Mouse (Mus musculus): ENCODE data around the gene Zpbp2.
A peak's percentile ranks its signal among the peaks of the same experiment; 100 is the strongest.

The Zpbp2 gene

DNA sequence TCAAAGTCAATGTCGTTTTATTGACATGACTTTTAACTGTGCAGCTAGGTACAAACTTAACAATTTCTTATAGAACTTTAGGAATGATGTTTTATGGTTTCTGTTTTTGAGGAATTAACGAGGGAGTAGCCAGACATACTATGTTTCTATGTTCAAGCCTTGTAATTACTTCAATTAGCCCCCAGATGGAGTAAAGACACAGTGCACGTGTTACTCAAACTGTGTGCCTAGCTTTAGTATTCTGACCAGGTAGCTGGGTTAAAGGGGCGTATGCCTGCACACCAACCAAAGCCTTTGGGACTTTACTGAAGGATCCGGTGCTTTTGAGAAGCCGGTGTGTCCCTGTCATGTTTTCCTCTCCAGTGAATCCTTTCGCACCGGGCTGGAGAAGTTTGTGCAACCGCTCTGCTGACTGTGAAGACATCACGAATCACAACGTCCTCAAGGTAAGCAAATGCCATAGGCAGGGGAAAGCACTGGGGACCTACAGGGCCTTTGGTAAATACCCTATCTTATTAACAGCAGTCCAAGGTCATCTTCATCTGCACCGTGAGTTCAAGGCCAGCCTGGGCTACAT, 4.3 kb downstream of the Zpbp2 start:
- DNase-seq (ENCODE audit: low spot score in 2 of 2) = no peak

DNA sequence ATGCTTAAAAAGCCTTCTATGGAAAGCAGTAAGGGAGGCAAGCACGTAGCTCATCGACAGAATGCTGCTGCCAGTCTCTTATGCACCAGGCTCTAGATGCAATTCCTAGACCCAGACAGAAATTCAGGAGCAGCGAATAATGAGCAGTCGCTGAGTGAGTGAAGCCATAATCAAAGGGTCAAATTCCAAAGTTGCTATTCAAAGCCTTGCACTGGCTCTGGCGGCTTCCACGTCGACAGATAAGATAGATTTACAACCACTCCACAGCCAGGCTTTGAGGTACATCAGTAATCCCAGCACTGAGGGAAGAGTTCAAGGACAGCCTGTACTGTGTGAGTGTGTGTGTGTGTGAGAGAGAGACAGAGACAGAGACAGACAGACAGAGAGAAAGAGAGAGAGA, 10.0 kb downstream of the Zpbp2 start:
- DNase-seq (ENCODE audit: low spot score in 2 of 2) = no peak

DNA sequence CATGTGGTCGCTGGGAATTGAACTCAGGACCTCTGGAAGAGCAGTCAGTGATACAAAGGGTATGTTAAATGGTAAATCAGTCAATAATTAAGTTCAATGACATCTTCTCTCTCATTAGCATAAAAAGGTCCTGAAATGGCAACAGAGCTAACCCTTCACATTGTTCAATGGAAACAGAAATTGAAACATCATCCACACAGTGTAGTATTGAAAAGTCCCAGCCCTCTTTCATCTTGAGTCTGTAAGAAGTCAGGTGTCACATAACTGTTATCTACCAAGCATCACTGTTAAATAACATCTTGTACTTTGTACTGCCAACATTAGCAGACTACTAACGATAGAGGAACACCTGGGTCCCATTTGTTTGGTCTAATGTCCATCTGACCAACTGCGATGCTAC, 12.1 kb downstream of the Zpbp2 start:
- DNase-seq (ENCODE audit: low spot score in 2 of 2) = no peak

DNA sequence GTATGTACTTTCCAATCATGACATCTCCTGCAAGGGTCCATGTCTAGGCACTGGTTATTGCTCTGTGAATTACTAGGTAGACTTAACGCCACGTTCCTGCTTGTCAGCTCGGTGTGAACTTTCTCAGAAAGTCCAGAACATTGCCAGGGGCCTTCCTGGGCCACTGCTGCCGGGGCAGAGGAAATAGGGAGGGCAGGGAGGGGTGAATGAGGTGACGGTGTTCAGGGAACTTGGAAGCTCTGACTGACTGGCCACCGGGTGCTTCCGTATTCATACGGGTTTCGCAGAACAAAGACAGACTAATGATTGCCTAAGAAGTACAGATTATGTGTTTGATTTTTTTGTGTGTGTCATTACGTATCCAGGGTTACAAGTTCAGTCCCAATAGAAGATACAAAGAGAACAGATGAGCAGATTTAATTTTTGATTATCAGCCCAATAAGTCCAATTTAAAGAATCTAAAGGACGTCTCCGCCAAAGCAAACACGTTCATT, 13.1 kb downstream of the Zpbp2 start:
- DNase-seq (ENCODE audit: low spot score in 2 of 2) = no peak

DNA sequence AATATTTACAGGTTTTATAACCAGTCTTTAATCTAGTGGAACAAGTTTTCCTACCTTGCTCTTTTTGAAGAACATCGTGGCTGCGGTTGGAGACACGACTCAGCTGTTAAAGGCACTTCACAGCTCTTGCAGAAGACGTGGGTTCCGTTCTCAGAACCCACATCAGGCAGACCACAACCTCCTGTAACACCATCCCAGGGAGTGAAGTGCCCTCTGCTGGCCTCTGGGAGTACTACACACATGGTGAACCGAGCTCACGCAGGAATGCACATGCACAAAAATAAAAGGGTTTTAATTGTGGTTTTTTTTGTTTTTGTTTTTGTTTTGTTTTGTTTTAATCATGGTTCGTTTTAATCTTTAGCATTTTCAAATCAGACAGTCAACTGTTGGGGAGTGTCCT, 17.4 kb downstream of the Zpbp2 start:
- no peak for DNase-seq (ENCODE audit: low spot score in 2 of 2)

DNA sequence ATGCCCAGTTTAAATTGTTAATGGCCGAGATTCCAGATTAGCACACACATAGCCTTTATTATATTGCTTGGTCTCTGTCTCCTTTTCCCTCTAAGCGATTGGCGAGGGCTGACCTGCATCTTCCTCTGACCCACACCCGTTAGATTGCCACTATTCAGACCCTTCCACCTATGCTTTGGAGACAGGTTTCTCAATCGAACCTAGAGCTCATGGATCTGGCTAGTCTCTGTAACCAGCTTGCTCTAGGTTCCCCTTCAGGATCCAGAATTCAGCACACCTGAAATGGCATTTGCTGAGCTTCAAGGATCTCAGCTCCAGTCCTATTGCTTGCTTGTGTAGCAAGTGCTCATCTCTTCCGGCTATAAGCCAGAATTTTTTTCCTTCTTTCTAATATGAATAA, 18.6 kb downstream of the Zpbp2 start:
- DNase-seq (ENCODE audit: low spot score in 2 of 2) = no peak

DNA sequence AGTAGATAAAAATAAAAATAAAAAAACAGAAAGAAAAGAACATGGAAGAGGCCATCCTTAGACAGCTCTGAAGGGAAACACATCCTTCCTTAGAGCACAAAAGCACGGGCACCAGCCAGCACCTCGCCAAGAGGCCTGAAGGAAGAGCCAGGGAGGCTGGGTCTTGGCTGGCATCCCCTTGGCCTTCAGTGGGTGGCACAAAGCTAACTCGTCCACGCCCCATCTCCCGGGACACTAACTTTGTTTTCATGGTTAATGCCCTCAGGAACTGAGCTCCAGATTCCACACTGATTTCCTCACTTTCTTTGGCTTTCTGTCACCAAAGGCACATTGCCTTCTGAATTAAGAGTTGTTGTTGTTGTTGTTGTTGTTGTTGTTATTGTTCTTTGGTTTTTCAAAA, 26.9 kb downstream of the Zpbp2 start:
- no peak for DNase-seq (ENCODE audit: low spot score in 2 of 2)

DNA sequence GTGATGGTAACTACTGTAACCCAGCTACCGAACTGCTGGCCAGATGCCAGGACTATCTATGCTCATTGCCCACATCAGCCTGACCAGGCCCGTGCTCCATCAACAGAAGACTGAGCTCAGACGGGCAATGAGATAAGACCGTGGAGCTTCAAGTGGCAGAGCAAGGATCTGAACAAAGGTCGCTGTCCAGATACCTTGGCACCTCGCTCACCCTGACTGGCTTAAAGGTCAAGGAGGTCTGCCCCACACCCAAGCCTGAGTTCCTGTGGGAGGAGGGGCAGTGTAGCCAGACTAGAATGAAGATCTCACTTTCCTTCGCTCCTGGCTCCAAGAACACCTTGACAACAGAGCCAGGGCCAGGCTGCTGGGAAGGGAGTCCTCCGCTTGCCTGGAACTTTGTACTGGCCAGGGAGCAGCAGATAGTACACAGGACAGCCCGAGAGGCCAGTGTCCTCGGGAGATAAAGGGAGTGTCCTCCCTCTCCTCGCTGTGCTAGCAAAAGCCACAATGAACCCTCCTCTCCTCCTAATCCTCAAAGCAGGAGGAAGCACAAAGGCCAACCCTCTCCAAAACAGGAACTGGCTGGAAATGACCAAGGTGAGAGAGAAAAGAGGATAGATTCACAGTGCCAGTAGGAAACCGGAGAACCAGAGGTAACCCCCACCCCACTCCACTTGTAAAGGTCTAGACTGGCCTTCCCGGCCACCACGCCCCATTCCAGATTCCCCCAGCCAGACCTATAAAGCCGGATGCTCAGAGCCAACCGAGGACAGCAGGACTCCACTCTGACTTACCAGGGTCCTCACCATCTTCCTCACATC, 29.6 kb downstream of the Zpbp2 start:
- no peak for DNase-seq (ENCODE audit: low spot score in 2 of 2)

DNA sequence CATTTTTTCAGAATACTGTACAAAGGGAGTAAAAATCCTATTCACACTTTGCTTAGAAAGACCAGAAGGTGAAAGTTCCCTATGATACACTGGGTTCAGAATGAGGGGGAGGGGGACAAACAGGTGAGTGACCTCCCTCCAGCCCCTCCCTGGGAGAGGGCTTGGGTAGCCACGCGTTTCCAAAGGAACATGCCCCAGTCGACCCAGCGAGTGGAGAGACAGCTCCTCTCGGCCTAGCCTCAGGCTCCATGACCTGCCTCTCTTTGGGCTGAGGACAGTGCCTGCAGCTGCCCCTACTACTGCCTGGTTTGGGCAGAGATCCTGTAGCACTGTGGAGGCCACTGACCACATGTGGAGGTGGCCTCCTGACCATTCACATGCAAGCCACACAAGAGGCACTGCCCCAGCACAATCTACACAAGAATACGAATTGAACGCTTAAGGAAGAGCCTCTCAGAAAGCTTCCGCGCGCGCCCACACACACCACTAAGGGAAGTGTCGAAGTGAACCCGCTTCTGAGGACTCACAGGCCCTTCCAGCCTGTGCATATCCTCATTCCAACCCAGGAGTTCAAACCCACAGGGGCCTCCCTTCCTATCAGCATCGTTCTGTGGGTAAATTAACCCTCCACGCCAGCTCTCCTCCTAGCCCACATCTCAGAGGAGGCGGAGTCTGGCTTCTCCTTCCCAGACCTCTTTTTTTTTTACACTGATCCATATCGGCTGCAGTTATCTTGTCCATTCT, 30.6 kb downstream of the Zpbp2 start:
- no peak for DNase-seq (ENCODE audit: low spot score in 2 of 2)

DNA sequence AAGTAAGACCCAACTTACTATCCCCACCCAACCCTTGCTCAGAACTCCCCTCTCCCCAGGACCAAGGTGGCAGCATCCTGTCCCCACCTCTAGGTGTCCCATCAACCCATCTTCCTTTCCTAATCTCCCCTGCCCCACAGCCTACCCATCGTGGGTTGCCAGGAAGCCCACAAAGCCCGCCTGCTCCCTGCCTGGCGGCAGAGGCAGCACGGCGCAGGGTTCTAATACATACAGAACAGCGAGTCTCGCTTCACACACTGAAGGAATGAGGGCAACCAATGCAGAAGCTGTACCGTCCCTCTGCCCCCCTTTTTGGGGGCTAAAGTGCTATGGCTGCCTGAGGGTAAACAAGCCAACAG, 31.1 kb downstream of the Zpbp2 start:
- DNase-seq (ENCODE audit: low spot score in 2 of 2) = no peak

DNA sequence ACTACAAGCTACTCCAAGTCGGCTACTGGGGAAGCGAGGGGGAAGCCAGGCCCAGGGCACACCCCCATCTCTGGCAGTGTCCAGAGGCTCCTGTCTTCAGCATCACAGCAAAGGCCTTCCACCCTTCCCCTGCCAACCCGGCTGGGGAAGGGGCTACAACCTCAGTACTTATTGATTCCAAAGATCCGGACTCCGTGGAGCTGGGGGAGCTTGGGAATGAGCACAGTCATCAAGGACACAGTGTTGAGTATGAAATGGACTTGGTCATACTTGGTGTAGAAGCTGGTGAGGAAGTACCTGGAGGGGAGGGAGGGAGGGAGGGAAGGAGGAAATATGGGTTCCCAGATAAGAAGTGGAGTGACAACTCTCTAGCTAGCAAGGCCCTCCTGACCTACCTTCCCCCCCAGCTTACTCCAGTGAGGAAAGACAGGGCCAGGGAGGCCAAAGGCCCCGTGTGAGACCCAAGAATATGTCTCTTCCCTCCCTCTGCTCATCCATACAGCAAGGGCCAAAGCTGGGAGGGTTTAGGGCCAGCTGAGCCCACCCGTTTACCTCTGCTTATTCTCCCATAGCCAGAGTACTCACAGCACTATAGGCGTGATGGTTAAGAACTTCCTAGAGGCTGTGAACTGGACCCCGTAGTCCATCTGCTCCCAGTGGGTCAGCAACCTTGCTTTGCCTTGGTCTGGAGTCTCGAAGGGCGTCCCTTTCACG, 31.8 kb downstream of the Zpbp2 start:
- no peak for DNase-seq (ENCODE audit: low spot score in 2 of 2)

DNA sequence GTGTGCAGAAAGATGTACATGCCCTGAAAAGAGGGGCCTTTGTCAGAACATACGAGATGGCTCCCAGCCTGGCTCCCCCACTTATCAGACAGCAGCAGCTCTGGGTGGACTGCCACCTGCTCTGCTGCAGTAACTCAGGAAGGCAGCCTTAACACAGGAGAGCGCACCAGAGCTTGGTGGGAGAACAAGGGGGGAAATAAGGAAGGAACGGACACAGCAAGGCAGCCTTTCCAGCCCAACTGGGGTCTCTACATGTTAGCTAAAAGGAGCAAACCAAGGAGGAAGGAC, 32.3 kb downstream of the Zpbp2 start:
- no peak for DNase-seq (ENCODE audit: low spot score in 2 of 2)

DNA sequence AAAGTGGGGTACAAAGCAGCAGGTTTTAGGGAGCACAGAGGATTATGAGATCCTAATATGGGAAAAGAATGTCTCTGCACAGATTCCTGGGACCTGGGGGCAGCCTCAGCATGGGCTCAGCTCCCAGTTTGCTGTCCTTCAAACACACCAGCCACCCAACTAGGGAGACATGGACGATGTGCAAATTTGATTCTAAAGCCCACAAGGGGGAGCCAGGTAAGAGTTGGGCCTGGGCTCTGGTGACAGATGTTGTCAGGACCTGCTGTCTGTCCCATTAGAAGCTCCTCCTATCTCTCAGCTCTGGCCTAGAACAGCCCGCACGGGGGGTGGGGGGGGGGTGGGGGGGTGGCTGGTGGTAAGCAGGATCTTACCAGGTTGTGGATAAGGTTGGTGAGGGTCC, 32.7 kb downstream of the Zpbp2 start:
- no peak for DNase-seq (ENCODE audit: low spot score in 2 of 2)

DNA sequence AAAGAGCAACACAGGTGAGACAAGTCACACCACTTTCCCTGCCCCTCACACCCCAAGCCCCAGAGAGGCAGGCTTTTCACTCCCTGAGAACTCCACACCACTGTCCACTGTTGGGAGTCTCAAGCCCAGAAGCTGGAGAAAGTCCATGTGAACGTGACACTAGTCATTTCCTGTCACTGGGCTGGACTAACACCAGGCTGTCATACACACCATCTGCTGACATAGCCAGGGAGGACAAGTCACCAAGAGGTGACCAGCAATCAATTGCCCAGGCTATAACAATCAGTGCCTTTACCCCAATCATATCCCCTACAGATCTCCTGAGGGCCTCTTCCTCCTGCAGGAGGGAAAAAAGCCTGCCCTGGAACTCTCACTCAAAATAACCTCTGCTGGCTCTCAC, 33.2 kb downstream of the Zpbp2 start:
- no peak for DNase-seq (ENCODE audit: low spot score in 2 of 2)

DNA sequence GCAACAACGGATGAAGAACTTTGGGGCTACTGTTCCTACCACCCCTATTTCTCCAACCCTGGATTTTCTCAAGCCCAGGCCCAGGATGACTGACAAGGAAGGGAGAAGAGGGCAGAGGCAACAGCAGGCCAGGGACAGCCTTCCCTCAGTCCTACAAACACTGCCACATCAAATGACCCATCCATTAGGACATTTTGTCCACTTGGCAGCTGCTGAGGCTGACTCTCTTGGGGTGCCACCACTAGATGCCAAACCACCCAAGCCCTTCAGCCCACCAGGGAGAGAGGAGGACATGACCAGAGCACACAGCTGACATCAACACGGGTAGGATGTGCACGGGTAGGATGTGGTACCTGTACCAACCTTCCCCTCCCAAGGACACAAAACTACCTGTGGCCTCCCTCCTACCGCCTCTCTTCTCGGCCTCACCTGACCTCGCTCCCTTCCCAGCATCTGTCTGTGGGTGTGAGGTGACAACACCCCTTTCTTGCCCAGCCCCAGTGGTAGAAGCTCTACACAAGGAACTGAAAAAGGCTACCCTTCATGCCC, 33.8 kb downstream of the Zpbp2 start:
- no peak for DNase-seq (ENCODE audit: low spot score in 2 of 2)

DNA sequence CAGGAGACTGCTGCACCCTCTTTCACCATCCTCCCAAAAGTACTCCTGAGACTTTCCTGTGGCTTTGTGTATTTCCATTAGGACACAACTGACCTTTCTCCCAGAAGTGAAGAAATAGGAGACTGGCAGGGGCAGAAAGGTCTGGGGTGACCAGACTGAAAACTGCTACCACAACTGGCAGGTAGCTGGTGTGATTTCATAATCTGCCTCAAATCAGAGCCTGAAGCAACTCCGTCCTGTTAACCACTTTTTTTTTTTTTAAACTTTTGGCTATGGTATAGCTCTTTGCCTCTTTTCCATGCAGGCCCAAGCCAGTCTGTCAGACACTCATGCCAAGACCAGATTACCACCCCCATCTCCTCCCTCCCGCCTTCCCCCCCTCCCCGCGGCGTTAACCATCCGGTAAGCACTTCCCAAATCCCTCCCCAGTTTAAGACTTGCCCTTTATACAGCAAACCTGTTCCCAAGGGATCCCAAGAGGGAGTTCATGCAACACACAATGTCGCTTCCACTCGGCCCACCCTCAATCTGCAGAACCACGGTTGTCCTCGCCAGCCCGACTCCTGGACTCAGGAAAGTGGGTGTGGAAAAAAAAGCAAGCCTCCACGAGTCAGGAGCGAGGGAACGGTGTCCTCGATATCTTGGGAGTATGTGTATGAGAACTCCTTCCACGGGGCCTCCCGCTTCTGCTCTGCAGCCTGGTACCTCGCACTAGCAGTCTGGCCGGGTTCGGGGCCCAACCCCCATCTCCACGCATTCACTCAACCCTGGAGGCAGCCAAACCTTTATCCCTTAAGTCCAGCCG, 35.4 kb downstream of the Zpbp2 start:
- DNase-seq (ENCODE audit: low spot score in 2 of 2) = no peak

DNA sequence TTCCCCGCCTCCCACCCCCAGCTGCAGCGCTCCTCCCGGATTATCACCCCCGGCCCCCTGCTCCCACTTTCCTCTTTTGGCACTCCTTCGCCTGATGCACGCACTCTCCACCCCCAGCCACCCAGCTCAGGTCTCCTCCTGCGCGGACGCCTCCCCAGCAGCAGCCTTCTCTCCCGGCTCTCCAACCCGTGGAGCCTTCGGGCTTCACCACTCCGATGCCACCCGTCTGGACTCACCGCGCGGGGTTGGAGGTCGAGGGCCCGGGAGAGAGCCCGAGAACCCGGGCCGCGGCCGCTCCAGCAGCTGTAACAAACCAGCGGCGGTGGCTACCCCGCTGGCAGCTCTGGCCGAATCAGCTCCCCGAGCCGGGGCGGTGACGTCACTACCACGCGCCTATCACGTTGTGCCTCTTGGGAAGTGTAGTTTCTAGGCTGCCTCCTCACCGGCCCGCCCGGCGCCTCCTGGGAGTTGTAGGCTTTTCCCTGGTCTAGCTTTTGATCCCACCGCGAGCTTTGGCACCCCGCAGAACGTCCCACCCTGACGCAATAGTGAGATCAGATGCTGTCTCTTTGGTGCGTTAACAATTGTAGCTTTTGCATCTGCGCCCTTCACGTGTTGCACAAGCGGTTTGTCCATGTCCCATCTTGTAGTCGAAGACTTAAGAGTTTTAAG, 36.1 kb downstream of the Zpbp2 start, which contains the start of gene Ormdl3:
Gene Ormdl3, minus strand, starts transcription at position 477 of the 672 bp plus-strand sequence.
- peak; percentile 98 to 99 for DNase-seq (ENCODE audit: low spot score in 2 of 2)

DNA sequence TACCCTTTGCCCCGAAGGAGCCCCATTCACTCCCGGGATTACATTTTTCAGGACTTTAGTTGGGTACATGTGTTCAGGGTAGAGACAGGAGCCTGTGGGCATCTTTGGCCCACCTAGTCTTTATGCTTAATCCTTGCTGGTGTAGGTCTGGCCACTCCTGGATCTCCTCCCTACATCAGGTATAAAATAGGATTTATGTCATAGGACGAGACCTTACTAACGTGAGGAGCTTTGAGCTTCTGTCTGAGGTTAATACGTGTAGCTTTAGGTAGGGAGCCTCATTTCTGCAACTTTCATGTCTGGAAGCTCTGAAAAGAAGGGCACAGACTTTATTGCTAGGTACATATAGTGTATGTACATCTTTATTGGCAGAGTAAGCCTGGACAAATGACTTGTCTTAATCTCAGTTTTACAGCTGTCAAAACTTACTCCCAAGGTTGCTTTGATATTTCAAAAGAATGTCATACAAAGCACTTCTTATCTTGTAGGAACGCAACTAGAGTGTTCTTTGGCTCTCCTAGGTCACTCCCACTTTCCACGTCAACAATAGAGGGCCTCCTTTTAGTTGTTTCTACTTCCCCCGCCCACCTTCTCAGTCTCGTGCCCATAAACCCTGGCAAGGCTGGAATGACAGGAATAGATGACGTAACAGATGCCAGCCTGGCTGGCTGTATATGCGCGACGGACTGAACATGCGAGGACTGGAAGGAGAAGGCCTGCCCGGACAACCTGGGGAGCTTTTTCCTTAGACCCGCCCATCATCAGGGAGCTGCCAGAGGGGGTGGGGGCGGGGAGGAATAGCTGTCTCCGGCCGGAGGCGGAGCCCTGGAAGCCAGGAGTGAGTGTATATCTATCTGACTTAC, 37.0 kb downstream of the Zpbp2 start:
- peak; percentile 51 to 56 for DNase-seq (ENCODE audit: low spot score in 2 of 2)

DNA sequence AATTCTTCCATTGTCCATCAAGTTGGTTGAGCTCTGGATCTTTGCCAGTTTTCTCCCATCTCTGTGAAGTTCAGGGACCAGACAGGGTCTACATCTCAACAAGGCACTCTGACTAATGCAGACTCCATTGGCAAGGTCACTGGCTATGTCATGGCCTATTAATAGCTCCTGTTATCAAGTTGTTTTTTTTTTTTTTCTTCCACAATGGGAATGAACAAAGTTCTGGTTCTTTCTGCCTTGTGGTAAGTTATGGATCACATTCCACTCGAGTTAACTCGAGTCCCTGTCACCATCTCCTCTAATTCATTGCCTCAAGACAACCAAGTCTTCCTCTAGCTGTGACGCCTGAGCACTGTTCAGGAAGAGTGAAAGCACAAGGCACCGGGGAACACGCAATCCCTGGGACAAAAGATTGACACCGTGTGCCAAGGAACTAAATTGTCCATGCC, 38.0 kb downstream of the Zpbp2 start:
- no peak for DNase-seq (ENCODE audit: low spot score in 2 of 2)

DNA sequence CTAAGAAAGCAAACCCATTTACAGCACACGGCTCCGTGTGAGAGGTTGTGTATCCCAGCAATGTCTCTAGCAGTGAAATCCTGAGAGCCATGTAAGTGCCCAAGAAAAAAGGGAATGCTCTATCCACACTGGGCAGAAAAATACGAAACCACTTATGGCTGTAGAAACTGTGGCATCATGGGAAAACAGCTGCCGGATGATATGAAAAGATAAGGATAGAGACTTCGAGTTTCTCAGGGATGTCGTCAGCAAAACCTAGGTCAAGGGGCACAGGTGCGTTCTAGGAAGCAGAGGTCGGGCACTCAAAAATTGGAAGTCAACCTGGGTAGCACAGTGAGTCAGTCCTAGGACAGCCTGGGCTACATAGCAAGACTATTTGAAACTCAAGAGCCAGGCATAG, 38.4 kb downstream of the Zpbp2 start:
- no peak for DNase-seq (ENCODE audit: low spot score in 2 of 2)

Data from right cerebral cortex, adult 2 months (tissue).